Mouse (Mus musculus) kidney, adult 11 months (tissue): Measurements from ENCODE around the gene Tnfaip3.

ENCODE experiments used
- DNase-seq: peaks from one replicate; pipeline ENCODE4 v3.0.0; 2022

The Tnfaip3 gene

GRCm38 (mm10) chr10:19015257-19015862 lies at the start of gene Tnfaip3:
Gene Tnfaip3 (minus strand): TSS chr10:19015657.
- DNase-seq, result peak; percentile 93

- DNase-seq, result no peak
Observed at GRCm38 (mm10) chr10:19064651-19065601, 49.5 kb upstream of the Tnfaip3 start.

DNA sequence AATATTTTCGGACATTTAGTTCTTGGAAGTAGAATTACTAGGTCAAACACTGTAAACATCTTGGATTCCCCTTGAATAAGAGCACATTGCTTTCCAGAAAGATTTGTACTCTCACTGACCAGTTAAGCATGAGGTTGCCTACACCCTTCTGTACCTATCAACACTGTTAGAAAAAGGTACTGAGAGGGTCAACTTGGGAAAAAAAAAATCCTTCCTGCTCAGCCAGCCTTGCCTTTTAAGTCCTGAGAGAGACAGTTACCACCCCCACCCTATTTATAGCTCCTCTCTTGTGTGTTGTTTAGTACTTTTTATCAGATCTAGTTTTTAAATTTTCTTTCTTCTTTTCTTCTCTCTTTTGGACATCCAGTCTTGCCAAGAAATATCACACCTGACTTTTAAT lies 48.2 kb upstream of the Tnfaip3 start:
- no peak for DNase-seq

DNA sequence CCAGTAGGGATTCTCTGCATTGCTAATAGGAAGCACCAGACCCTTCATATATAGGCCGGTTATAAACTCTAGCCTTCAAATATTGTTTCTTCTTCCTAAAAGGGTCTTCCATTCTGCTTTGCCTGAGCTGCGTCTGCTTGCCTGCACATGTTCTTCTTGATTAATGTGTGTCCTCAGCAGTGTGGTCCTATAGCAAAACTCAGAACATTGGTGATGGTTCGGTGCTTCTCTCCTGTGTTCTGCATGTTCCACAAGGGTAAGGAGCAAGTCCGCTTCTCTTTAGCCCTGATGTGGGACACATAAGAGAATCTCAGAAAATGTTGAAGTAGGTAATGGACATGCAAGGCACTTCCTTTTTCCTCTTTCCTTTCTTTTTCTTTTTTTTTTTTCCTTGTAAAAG lies 47.8 kb upstream of the Tnfaip3 start:
- no peak for DNase-seq

GRCm38 (mm10) chr10:19062098-19062905 lies 46.8 kb upstream of the Tnfaip3 start:
- peak; percentile 15 for DNase-seq

GRCm38 (mm10) chr10:19061201-19061600 lies 45.7 kb upstream of the Tnfaip3 start:
- DNase-seq, result no peak

DNA sequence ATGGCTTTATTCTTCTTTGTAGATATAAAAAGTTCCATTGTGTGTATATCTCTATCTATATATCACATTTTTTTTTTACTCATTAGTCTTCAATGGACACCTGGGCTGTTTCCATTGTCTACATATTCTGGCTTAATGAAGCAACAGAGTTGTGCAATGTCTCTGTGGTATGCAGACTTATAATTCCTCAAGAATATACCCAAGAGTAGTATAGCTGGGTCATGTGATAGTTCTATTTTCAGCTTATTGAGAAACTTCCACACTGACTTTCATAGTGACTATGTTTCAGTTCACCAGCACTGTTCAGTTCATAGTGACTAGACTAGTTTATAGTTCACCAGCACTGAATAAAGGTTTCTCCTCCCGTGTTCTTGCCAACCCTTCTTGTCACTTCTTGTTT lies 38.1 kb upstream of the Tnfaip3 start:
- DNase-seq, result no peak

GRCm38 (mm10) chr10:19045986-19046385 lies 30.5 kb upstream of the Tnfaip3 start:
- no peak for DNase-seq

GRCm38 (mm10) chr10:19044765-19045516 lies 29.5 kb upstream of the Tnfaip3 start:
- no peak for DNase-seq

DNA sequence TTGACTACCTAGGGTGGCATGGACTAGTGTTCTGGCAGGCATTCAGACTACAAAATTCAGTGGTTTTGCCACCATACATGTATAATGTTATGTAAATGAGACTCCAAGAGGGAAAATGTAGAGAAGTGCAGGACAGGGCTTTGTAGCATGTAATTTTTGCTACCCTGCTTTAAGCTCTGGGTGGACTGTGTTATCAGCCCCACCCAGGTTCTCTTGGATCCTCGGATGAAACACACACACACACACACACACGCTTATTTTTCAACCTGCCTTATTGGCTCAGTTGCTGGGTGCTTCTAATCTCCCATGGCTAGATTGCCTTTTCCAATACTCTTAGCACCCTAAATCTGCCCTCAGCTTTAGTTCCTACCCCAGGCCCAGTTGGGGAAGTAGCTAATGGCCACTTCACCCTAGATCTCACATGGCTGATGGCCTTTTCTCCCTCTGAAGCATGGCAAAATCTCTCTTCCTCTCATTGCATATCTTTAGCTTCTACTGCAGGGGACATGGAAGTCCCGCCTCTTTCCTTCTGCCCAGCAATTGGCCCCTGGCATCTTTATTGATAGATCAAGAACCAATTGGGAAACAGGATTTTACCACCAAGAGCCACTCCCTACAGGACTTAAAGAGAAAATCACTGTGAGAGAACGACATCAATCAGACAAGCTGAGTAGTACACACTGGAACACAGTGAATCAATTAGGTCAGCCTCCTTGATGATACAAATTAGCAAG lies 28.2 kb upstream of the Tnfaip3 start:
- no peak for DNase-seq

GRCm38 (mm10) chr10:19040147-19040546 lies 24.7 kb upstream of the Tnfaip3 start:
- peak; percentile 13 for DNase-seq

DNA sequence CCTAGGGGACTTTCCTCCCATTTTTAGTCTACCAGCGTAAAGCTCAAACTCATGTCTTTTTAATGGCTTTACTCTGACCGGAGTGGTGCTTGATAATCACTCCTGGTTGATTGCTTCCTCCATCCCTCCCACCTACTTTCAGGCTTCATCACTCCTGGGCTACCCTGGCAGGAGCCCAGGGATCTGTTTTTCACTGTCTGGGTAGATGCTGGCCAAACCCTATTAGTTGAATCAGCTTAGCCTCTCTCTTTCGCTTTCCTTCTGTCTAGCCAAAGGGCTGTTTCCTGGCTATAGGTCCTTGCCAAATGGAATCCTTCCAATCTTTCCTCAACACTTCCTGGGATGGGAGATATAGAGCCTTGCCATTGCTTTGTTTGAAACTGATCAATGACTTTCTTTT lies 19.3 kb upstream of the Tnfaip3 start:
- DNase-seq, result no peak

DNA sequence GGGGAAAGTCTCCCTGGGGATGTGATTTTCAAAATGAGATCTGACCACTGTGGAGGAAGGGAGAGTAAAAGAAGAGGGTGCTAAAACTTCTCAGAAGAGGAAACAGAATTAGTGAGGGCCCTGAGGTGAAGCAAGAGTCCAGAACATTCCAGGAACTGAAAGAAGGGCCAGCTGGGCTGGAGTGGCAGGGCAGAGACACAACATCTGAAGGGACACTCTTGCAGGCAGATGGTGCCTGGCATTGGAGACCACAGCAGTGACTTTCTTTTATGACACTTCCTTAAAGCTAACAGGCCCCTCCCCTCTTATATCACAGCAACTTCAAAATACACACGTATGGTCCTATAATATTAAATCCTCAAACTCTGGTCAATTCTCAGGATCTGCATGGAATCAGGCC lies 18.2 kb upstream of the Tnfaip3 start:
- no peak for DNase-seq

- no peak for DNase-seq
Observed at GRCm38 (mm10) chr10:19031875-19032274, 16.4 kb upstream of the Tnfaip3 start.

DNA sequence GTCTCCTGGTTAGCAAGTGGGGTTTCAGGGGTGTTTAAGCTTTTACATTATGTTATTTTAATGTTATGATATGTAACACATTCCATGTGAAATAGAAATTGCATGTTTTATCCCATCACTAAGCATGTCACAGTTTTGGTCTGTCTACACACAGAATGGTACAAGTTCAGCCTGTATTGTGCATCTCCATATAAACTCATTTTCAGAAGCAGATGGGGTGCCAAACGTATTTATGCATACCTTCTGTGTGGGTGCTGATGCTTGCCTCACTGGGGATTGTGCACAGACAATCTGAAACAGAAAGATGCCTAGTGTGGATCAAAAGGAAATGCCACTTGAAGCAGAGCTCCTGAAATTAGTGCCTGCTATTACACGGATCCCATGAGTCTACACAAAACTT lies 15.2 kb upstream of the Tnfaip3 start:
- DNase-seq, result no peak

GRCm38 (mm10) chr10:19026710-19027109 lies 11.3 kb upstream of the Tnfaip3 start:
- no peak for DNase-seq

DNA sequence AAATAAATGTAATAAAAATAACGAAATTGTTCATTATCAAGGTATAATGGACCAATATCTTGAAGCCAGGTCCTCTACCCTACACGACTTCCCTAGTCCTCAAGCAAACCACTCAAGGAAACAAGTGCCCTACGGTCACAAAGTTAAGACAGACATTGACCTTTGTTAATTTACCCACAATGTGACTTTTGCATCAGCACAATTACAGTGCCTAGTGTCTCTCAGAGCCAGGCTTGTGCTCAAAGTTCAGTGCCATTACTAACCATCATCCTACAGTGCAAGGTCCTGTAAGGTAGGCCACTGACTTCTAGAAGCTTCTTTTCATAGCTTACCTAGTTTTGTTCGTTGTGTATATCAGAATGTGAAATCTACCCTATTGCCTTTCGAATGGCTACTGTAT lies 8.9 kb upstream of the Tnfaip3 start:
- DNase-seq, result peak; percentile 44

DNA sequence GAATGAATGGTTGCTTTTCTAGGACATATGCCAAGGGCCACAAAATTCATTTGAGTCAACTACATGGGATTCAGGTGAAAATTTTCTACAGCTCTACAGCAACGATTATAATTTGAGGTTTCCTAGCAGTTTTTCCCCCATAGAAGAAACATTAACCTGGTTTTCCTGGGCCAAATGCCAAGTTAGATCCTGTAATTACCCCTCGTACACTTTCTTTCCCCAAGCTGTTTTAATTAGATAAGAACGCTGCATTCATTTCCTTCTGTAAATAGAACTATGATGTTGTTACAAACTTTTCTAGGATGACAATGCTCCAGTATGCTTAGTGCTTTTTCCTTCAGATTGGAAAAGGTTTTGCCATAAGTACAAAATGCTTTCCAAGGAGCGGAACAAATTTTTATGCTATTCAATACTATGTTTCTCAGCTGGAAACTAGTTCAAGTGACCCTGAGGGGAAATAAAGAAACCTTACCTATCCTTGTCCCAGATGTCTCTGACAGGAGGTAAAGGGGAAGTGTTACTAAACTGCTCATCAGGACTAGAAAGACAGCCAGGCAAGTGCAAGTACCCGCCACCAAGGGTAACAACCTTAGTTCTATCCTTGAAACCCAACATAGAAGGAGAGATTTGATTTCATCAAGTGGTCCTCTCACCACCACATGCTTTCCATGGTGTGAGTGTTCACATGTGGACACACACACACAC lies 8.3 kb upstream of the Tnfaip3 start:
- no peak for DNase-seq

GRCm38 (mm10) chr10:19022272-19022671 lies 6.8 kb upstream of the Tnfaip3 start:
- DNase-seq, result no peak

GRCm38 (mm10) chr10:19016823-19017471 lies 1.5 kb upstream of the Tnfaip3 start:
- DNase-seq, result no peak
